Mouse (Mus musculus): ENCODE measurements around the gene Ccr7. TPM values are rescaled to one million over a fixed set of nuclear protein-coding genes. Genes with fewer than 3 reads are reported as not detected.

The Ccr7 gene
- total and polyA plus RNA-seq, 3 experiments: 203 to 306 (median 241) TPM

GRCm38 (mm10) chr11:99144940-99145339 lies 9.9 kb downstream of the Ccr7 start:
- Histone ChIP-seq H3K9ac (ENCODE audit: insufficient read depth, low read depth) (no peak overlapping the region), H3K9me3 (replicated peaks; ENCODE audit: low read length) (no peaks in the 10 kb centered on the region)
- dilution Hi-C loops (cut with MboI; ENCODE audit: extremely low pct_ligation_motif_present, extremely low pct_unique_long_range_greater_than_20kb, low sequenced_read_pairs): no loop called here

GRCm38 (mm10) chr11:99144456-99144855 lies 10.4 kb downstream of the Ccr7 start:
- no peak for DNase-seq (ENCODE audit: extremely low read depth)
- Histone ChIP-seq H3K4me1 (ENCODE audit: control insufficient read depth in 1 of 2, insufficient read depth in 2 of 2) (peaks cover 23 to 81% of the 10 kb centered on the region in 2 experiments), H3K9ac (ENCODE audit: insufficient read depth, low read depth) (no peak overlapping the region), H3K27me3 (replicated peaks) (no peaks in the 10 kb centered on the region), H3K79me2 (replicated peaks; ENCODE audit: control insufficient read depth, extremely low read depth, insufficient read depth, poor library complexity, severe bottlenecking) (peaks cover 18% of the 10 kb centered on the region), H3K4me3 (replicated peaks in 1 of 3; ENCODE audit: low read depth in 2 of 3, low read length in 2 of 3, poor library complexity in 1 of 3) (no peak overlapping the region), H3K36me3 (replicated peaks in 1 of 2; ENCODE audit: control insufficient read depth in 1 of 2, insufficient read depth in 1 of 2, low read length in 1 of 2) (peaks cover 61 to 73% of the 10 kb centered on the region in 2 experiments), H3K9me3 (replicated peaks; ENCODE audit: low read length) (no peaks in the 10 kb centered on the region), H3K4me2 (ENCODE audit: insufficient read depth, low read depth, poor library complexity, severe bottlenecking) (no peak overlapping the region), H3K27ac (ENCODE audit: insufficient read depth, low read depth) (no peak overlapping the region)
- dilution Hi-C loops (cut with MboI; ENCODE audit: extremely low pct_ligation_motif_present, extremely low pct_unique_long_range_greater_than_20kb, low sequenced_read_pairs) (no loop called here), in situ Hi-C loops (cut with MboI; ENCODE audit: low pct_ligation_motif_present, low pct_unique_long_range_greater_than_20kb, low sequenced_read_pairs) (no loop called here)
- no peak for TF ChIP-seq CTCF (conservative IDR thresholded peaks at IDR 0.05 in 1 of 2, IDR thresholded peaks at IDR 0.05 in 1 of 2; ENCODE audit: low read depth in 2 of 2, low read length in 2 of 2)
- TF ChIP-seq RCOR1 (conservative IDR thresholded peaks at IDR 0.05; ENCODE audit: low read depth, low read length): no peak
- TF ChIP-seq SIN3A (IDR thresholded peaks at IDR 0.05; ENCODE audit: low read length): no peak
- TF ChIP-seq MAFK (IDR thresholded peaks at IDR 0.05; ENCODE audit: insufficient replicate concordance, low read length): no peak
- no peak for TF ChIP-seq BHLHE40 (IDR thresholded peaks at IDR 0.05; ENCODE audit: low read depth, low read length)
- no peak for TF ChIP-seq NRF1 (IDR thresholded peaks at IDR 0.05; ENCODE audit: low read depth, low read length)
- no peak for TF ChIP-seq TCF12 (IDR thresholded peaks at IDR 0.05; ENCODE audit: low read depth, low read length)
- no peak for TF ChIP-seq ZMIZ1 (IDR thresholded peaks at IDR 0.05; ENCODE audit: low read depth, low read length)
- no peak for TF ChIP-seq JUN (IDR thresholded peaks at IDR 0.05; ENCODE audit: insufficient read depth, low read depth, low read length)
- TF ChIP-seq RAD21 (IDR thresholded peaks at IDR 0.05; ENCODE audit: low read depth, low read length): no peak
- TF ChIP-seq JUND (conservative IDR thresholded peaks at IDR 0.05; ENCODE audit: low read depth, low read length): no peak
- TF ChIP-seq MYC (IDR thresholded peaks at IDR 0.05; ENCODE audit: low read depth, low read length): no peak
- TF ChIP-seq MAX (IDR thresholded peaks at IDR 0.05; ENCODE audit: low read length): no peak

More at GRCm38 (mm10) chr11:99144940-99145339, 9.9 kb downstream of the Ccr7 start:
- H3K27ac ChIP-seq (ENCODE audit: insufficient read depth, low read depth): no peak overlapping the region
- in situ Hi-C loops (cut with MboI; ENCODE audit: low pct_ligation_motif_present, low pct_unique_long_range_greater_than_20kb, low sequenced_read_pairs): no loop called here
- TF ChIP-seq KAT2A (IDR thresholded peaks at IDR 0.05; ENCODE audit: insufficient replicate concordance, low read length) (no peak), IRF4 (IDR thresholded peaks at IDR 0.05; ENCODE audit: low read depth, low read length) (no peak)
- H3K4me1 ChIP-seq (ENCODE audit: control insufficient read depth in 1 of 2, insufficient read depth in 2 of 2): peaks cover 27 to 81% of the 10 kb centered on the region in 2 experiments
- no peak overlapping the region for H3K4me3 ChIP-seq (replicated peaks in 1 of 3; ENCODE audit: low read depth in 2 of 3, low read length in 2 of 3, poor library complexity in 1 of 3)
- no peaks in the 10 kb centered on the region for H3K27me3 ChIP-seq (replicated peaks)
- peaks cover 63 to 78% of the 10 kb centered on the region in 2 experiments for H3K36me3 ChIP-seq (replicated peaks in 1 of 2; ENCODE audit: control insufficient read depth in 1 of 2, insufficient read depth in 1 of 2, low read length in 1 of 2)
- DNase-seq (ENCODE audit: extremely low read depth): no peak
- H3K79me2 ChIP-seq (replicated peaks; ENCODE audit: control insufficient read depth, extremely low read depth, insufficient read depth, poor library complexity, severe bottlenecking): peaks cover 23% of the 10 kb centered on the region
- H3K4me2 ChIP-seq (ENCODE audit: insufficient read depth, low read depth, poor library complexity, severe bottlenecking): no peak overlapping the region
